Mouse (Mus musculus): Measurements from ENCODE around the gene Cnbp.

Gene Cnbp

DNA sequence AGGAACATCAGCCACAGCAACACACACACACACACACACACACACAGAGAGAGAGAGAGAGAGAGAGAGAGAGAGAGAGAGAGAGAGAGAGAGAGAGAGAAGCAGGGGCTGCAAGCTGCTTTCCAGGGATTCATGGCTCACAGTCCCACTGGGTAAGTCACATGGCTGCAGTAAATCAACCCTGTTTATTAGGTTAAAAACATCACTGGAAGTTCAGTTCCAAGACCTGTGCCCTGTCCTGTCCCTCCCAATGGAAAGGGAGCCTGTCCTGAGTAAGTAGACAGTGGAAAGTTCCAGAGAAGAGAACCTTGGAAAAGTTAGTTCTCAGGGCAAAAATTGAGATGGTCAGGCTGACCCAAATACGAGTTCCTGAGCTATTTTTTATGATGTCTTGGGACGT, 53.6 kb downstream of the Cnbp start:
- ChIA-PET POLR2A (interaction anchor here in 3 of 4 experiments (0.8 to 2.9 kb wide), 6 partner anchors 10 to 278 kb away, joined by 3 to 15 read pairs (median 4); partner anchors contain the start of gene Rab43 (in 1 of the 3)), CTCF (no interaction called here)

DNA sequence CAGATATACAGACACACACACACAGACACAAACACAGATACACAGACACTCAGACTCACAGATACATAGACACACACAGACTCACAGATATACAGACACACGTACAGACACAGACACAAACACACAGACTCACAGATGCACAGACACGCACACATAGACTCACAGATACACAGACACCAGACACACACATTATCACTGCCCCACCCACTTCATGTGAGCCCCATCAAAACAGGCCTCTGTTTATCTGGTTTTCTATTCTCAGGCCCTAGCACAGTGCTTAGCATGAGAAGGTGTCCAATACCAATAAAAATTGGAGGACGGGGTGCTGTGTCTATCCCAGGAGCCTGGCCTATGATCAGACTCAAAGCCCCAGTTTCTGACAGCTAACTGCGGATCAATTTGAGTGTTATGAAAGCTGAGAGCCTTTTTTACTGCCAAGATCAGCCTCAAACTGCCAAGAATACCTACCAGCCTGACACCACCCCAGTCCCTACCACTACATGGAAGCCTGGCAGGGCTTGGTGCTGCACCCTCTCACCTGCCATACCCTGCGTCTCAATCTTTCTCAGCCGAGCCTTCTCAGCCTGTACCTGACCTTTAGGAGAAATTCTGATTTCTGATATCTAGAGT, 54.5 kb downstream of the Cnbp start:
- ChIA-PET POLR2A (interaction anchor here in 3 of 4 experiments (0.8 to 3.1 kb wide), 8 partner anchors 9 to 24 kb away, joined by 3 to 14 read pairs (median 6); partner anchors contain the start of gene Rab43 (in 3 of the 3)), CTCF (interaction anchor here in 1 of 4 experiments (1.4 kb wide), 1 partner anchor 9 kb away, joined by 5 read pairs; no protein-coding TSS in a partner anchor)

DNA sequence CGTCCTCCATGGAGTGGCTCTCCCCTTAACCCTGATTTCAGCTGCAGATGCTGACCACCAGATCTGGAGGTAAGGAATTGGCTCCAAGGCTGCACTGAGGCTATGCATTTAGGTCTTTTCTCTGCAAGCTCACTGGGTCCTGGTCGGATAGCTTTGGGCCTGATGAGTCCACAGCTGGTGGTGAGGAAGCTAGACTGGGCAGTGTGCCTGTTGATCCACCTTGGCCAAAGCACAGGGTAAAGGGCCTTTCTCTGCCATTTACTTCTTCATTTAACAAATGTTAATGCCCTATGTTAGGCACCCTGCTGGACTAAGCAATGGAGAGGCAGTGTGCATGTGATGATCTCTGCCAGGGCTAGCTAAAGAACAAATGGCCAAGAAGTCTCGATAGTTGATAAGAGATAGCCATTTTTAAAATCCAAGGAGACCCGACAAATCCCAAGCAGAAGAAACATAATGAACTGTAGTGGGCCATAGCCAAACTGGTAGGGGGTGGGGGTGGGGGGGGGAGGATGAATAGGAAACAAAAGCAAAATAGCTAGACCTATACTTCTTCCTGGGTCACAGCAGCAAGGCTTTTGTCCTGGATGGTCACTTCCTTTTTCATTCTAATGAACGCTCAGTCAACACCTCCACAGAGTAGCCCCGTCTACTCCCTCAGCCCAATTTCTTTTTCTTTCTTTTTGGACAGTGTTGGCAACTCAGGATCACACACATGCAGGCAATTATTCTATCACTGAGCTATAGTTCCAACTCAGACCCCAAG, 55.3 kb downstream of the Cnbp start:
- CTCF ChIA-PET: interaction anchor here in 1 of 4 experiments (1.4 kb wide), 1 partner anchor 8 kb away, joined by 5 read pairs; no protein-coding TSS in a partner anchor

DNA sequence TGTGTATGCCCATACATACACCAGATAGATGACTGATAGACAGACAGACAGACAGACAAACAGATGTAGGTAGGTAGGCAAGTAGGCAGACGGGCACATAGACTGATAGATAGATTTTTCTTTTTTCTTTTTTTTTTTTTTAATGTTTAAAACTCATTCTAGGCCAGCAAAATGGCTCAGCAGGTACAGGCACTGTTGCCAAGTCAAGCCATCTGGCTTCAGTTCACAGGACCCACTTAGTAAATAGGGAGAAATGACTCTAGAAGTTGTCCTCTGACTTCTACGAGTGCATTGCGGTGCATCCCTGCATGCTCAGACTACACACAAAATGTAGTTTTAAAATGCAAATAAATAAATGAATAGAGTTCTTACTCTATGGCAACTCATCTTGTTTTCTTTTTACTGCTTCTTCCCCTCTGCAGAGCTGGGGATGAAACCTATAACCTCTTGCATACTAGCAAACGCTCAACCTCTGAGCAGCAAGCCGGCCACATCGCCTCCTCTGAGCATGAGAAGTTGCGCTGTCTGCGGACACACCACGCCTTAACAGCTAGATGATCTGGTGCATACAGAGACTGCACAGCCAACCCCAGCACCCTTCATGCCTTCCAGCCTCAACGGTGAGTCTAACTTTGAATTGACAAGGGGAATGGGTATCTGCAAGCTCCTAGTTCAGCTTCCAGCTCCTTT, 56.9 kb downstream of the Cnbp start:
- ChIA-PET POLR2A (interaction anchor here in 3 of 4 experiments (0.7 to 3.1 kb wide), 10 partner anchors 10 to 47 kb away, joined by 3 to 12 read pairs (median 4); partner anchors contain the start of genes Rab43 (in 2 of the 3), Gp9 (in 1 of the 3) and Isy1 (in 1 of the 3)), CTCF (no interaction called here)

More for the DNA sequence above, 55.3 kb downstream of the Cnbp start:
- POLR2A ChIA-PET: interaction anchor here (0.6 to 3.1 kb wide), 15 partner anchors 8 to 219 kb away, joined by 3 to 12 read pairs (median 3); partner anchors contain the start of gene Rab43 (in 3 of the 4)
